ENCODE assay signal across 8 mouse cellular contexts in genomic region chr17:85090120-85091099, GRCm38 (mm10). TPM values are rescaled to one million over a fixed set of nuclear protein-coding genes. Genes with fewer than 3 reads are reported as not detected.
DNase-seq lines count a peak whose midpoint lies in the region; ATAC-seq lines count a peak whose summit lies in the region.

Gene Prepl (minus strand): TSS chr17:85090241.
Gene Camkmt (plus strand): TSS chr17:85090552.

- DNase-seq in adrenal gland, adult 18-20 months (ENCODE audit: low spot score in 2 of 2) = peak; percentile 86 to 90
- peak; percentile 98 for DNase-seq in embryo, embryonic 11 days
- DNase-seq in gastrocnemius, postnatal 25 days = peak; percentile 94
- DNase-seq in intestine, embryonic 14.5 days (ENCODE audit: low spot score) = peak; percentile 98
- DNase-seq in left cerebral cortex, postnatal 14 days (ENCODE audit: low spot score in 2 of 2) = peak; percentile 96 to 97
- DNase-seq in mesoderm, embryonic 11.5 days (ENCODE audit: low read depth, low spot score) = peak; percentile 98
- DNase-seq in right cerebral cortex, postnatal 36 days (ENCODE audit: low spot score in 2 of 2) = peak; percentile 91 to 95
- DNase-seq in yolk sac, embryonic 10.5 days (ENCODE audit: low spot score) = peak; percentile 97

- intact Hi-C loops in left cerebral cortex, postnatal 14 days (cut with DNase I) = loop anchor here (5.0 kb wide), 1 partner anchor 213 kb away; no protein-coding TSS in a partner anchor

- H3K27me3 ChIP-seq in intestine, embryonic 14.5 days (replicated peaks; ENCODE audit: control insufficient read depth, insufficient read depth, low read length) = no peaks in the 10 kb centered on the region

- peak within 1 kb of the TSS; percentile 56 for H3K9ac ChIP-seq in intestine, embryonic 14.5 days (ENCODE audit: low read length)

- H3K36me3 ChIP-seq in intestine, embryonic 14.5 days (ENCODE audit: control insufficient read depth, insufficient read depth, low read length) = no peaks in the 10 kb centered on the region

- H3K4me1 ChIP-seq in intestine, embryonic 14.5 days (replicated peaks; ENCODE audit: control insufficient read depth, insufficient read depth, low read length) = peaks cover 13% of the 10 kb centered on the region; the same call in 1 of the 2 replicates

- WGBS in intestine, embryonic 14.5 days = under 1% methylated on average over 63 of the region's 63 CpGs

- no peaks in the 10 kb centered on the region for H3K9me3 ChIP-seq in intestine, embryonic 14.5 days (ENCODE audit: control insufficient read depth, low read length)

- H3K27ac ChIP-seq in intestine, embryonic 14.5 days (ENCODE audit: low read depth) = peak within 1 kb of the TSS; percentile 83

- peak within 1 kb of the TSS; percentile 92 for H3K4me3 ChIP-seq in intestine, embryonic 14.5 days (ENCODE audit: low read depth, low read length)

- H3K4me2 ChIP-seq in intestine, embryonic 14.5 days (ENCODE audit: low read length) = peak within 1 kb of the TSS; percentile 88

- ATAC-seq in intestine, embryonic 14.5 days (replicated peaks; ENCODE audit: low FRiP score, low TSS enrichment, low read depth) = peak; percentile 100

RNA-seq across cellular contexts. Expression of gene Prepl, which starts in this region (rescaled TPM):
- 10 to 100 TPM; 40.3 to 40.5 TPM for total RNA-seq in adrenal gland, adult 18-20 months (2021)
- 10 to 100 TPM; 35.7 to 38.1 TPM for total RNA-seq in gastrocnemius, postnatal 25 days (2021)
- 30.2 and 31.0 TPM in 2 replicates for polyA plus RNA-seq in intestine, embryonic 14.5 days (2014; fragmentation: Nextera tagmentation; extraction: Ambion mirVana)
- 100 to 1,000 TPM; 331 to 342 TPM for total RNA-seq in left cerebral cortex, postnatal 14 days (2021)

RNA-seq across cellular contexts. Expression of gene Camkmt, which starts in this region (rescaled TPM):
- 1 to 10 TPM; 7.4 to 9.0 TPM for total RNA-seq in adrenal gland, adult 18-20 months (2021)
- total RNA-seq in gastrocnemius, postnatal 25 days (2021) = 1 to 10 TPM; 1.3 to 1.4 TPM
- polyA plus RNA-seq in intestine, embryonic 14.5 days (2014; fragmentation: Nextera tagmentation; extraction: Ambion mirVana) = 14.3 and 14.6 TPM in 2 replicates
- 10 to 100 TPM; 11.0 to 11.6 TPM for total RNA-seq in left cerebral cortex, postnatal 14 days (2021)

Comparison
In these comparisons a context has a peak if more than half of its experiments do, and no peak if none do; other contexts are left out.
1. Peak in every context shown above with its lines: DNase-seq, ATAC-seq, H3K4me3 ChIP-seq and H3K27ac ChIP-seq.
2. RNA of gene Prepl (total RNA-seq): 331 to 342 TPM in left cerebral cortex, postnatal 14 days; 40.3 to 40.5 TPM in adrenal gland, adult 18-20 months and 35.7 to 38.1 TPM in gastrocnemius, postnatal 25 days; every median in the first group is over 4 times any median in the second.